Mouse (Mus musculus): Measurements from ENCODE around the gene Utp18. TPM values are rescaled to one million over a fixed set of nuclear protein-coding genes. Genes with fewer than 3 reads are reported as not detected.
A peak's percentile ranks its signal among the peaks of the same experiment; 100 is the strongest.

Gene Utp18
- polyA plus RNA-seq, 1 experiment from 2014 or later = 38.1 TPM

- H3K4me1 ChIP-seq = no peaks in the 10 kb centered on the region
- peaks cover 73% of the 10 kb centered on the region for H3K36me3 ChIP-seq
These were observed 23.4 kb downstream of the Utp18 start for GRCm38 (mm10) chr11:93862045-93862623.

GRCm38 (mm10) chr11:93861193-93861592 is 24.4 kb downstream of the Utp18 start:
- Histone ChIP-seq H3K4me1 (no peaks in the 10 kb centered on the region), H3K36me3 (peaks cover 63% of the 10 kb centered on the region), H3K9me3 (replicated peaks) (no peaks in the 10 kb centered on the region), H3K4me3 (no peak overlapping the region), H3K27ac (replicated peaks) (no peak overlapping the region), H3K27me3 (ENCODE audit: low read depth, poor library complexity, severe bottlenecking) (no peaks in the 10 kb centered on the region)
- 93% methylated on average over 2 of the region's 2 CpGs for WGBS
- DNase-seq (ENCODE audit: low spot score) = no peak

More at GRCm38 (mm10) chr11:93862045-93862623, 23.4 kb downstream of the Utp18 start:
- 95% methylated on average over 4 of the region's 4 CpGs for WGBS
- DNase-seq (ENCODE audit: low spot score) = no peak
- Histone ChIP-seq H3K27ac (replicated peaks) (no peak overlapping the region), H3K9me3 (replicated peaks) (no peaks in the 10 kb centered on the region), H3K27me3 (ENCODE audit: low read depth, poor library complexity, severe bottlenecking) (no peaks in the 10 kb centered on the region), H3K4me3 (no peak overlapping the region)

GRCm38 (mm10) chr11:93860540-93861172 is 24.9 kb downstream of the Utp18 start:
- Histone ChIP-seq H3K36me3 (peaks cover 58% of the 10 kb centered on the region), H3K27ac (replicated peaks) (no peak overlapping the region), H3K9me3 (replicated peaks) (no peaks in the 10 kb centered on the region), H3K4me1 (no peaks in the 10 kb centered on the region), H3K27me3 (ENCODE audit: low read depth, poor library complexity, severe bottlenecking) (no peaks in the 10 kb centered on the region), H3K4me3 (no peak overlapping the region)
- no peak for DNase-seq (ENCODE audit: low spot score)
- 98% methylated on average over 1 of the region's 1 CpGs for WGBS

- Histone ChIP-seq H3K4me3 (no peak overlapping the region), H3K4me1 (no peaks in the 10 kb centered on the region), H3K27ac (replicated peaks) (no peak overlapping the region), H3K9me3 (replicated peaks) (no peaks in the 10 kb centered on the region), H3K27me3 (ENCODE audit: low read depth, poor library complexity, severe bottlenecking) (no peaks in the 10 kb centered on the region), H3K36me3 (peaks cover 24% of the 10 kb centered on the region)
- 10% methylated on average over 6 of the region's 6 CpGs for WGBS
- peak; percentile 76 for DNase-seq (ENCODE audit: low spot score)
These were observed 29.1 kb downstream of the Utp18 start for GRCm38 (mm10) chr11:93856284-93856955.

- whole genome bisulfite sequencing = 88% methylated on average over 3 of the region's 3 CpGs
- H3K9me3 ChIP-seq (replicated peaks) = no peaks in the 10 kb centered on the region
These were observed 33.0 kb downstream of the Utp18 start for GRCm38 (mm10) chr11:93852546-93852945.

GRCm38 (mm10) chr11:93847342-93847741 is 38.2 kb downstream of the Utp18 start:
- Histone ChIP-seq H3K27ac (replicated peaks) (peak overlapping the region; percentile 28; the same call in 1 of the 2 replicates), H3K27me3 (ENCODE audit: low read depth, poor library complexity, severe bottlenecking) (no peaks in the 10 kb centered on the region), H3K9me3 (replicated peaks) (no peaks in the 10 kb centered on the region), H3K4me1 (peaks cover 10% of the 10 kb centered on the region), H3K4me3 (no peak overlapping the region), H3K36me3 (no peaks in the 10 kb centered on the region)
- WGBS = 26% methylated on average over 2 of the region's 2 CpGs
- peak; percentile 18 for DNase-seq (ENCODE audit: low spot score)

More at GRCm38 (mm10) chr11:93852546-93852945, 33.0 kb downstream of the Utp18 start:
- Histone ChIP-seq H3K36me3 (no peaks in the 10 kb centered on the region), H3K27me3 (ENCODE audit: low read depth, poor library complexity, severe bottlenecking) (no peaks in the 10 kb centered on the region), H3K4me1 (peaks cover 3% of the 10 kb centered on the region), H3K4me3 (no peak overlapping the region), H3K27ac (replicated peaks) (no peak overlapping the region)
- DNase-seq (ENCODE audit: low spot score) = no peak

- 84% methylated on average over 2 of the region's 2 CpGs for WGBS
- H3K4me3 ChIP-seq = no peak overlapping the region
- no peaks in the 10 kb centered on the region for H3K4me1 ChIP-seq
- H3K27me3 ChIP-seq (ENCODE audit: low read depth, poor library complexity, severe bottlenecking) = no peaks in the 10 kb centered on the region
- H3K27ac ChIP-seq (replicated peaks) = no peak overlapping the region
- no peaks in the 10 kb centered on the region for H3K36me3 ChIP-seq
- no peaks in the 10 kb centered on the region for H3K9me3 ChIP-seq (replicated peaks)
- DNase-seq (ENCODE audit: low spot score) = no peak
These were observed 49.8 kb downstream of the Utp18 start for GRCm38 (mm10) chr11:93835800-93836199.

- Histone ChIP-seq H3K4me3 (no peak overlapping the region), H3K4me1 (peaks cover 13% of the 10 kb centered on the region), H3K27me3 (ENCODE audit: low read depth, poor library complexity, severe bottlenecking) (no peaks in the 10 kb centered on the region), H3K36me3 (no peaks in the 10 kb centered on the region), H3K27ac (replicated peaks) (no peak overlapping the region), H3K9me3 (replicated peaks) (no peaks in the 10 kb centered on the region)
- WGBS = 92% methylated on average over 8 of the region's 8 CpGs
- DNase-seq (ENCODE audit: low spot score) = no peak
These were observed 55.6 kb downstream of the Utp18 start for GRCm38 (mm10) chr11:93829971-93830370.

- Histone ChIP-seq H3K4me1 (peaks cover 13% of the 10 kb centered on the region), H3K27ac (replicated peaks) (no peak overlapping the region), H3K36me3 (no peaks in the 10 kb centered on the region), H3K4me3 (no peak overlapping the region), H3K27me3 (ENCODE audit: low read depth, poor library complexity, severe bottlenecking) (no peaks in the 10 kb centered on the region), H3K9me3 (replicated peaks) (no peaks in the 10 kb centered on the region)
- DNase-seq (ENCODE audit: low spot score) = no peak
- 88% methylated on average over 6 of the region's 6 CpGs for WGBS
These were observed 56.3 kb downstream of the Utp18 start for GRCm38 (mm10) chr11:93829327-93829679.

- H3K4me3 ChIP-seq = no peak overlapping the region
- no peaks in the 10 kb centered on the region for H3K27me3 ChIP-seq (ENCODE audit: low read depth, poor library complexity, severe bottlenecking)
- no peaks in the 10 kb centered on the region for H3K36me3 ChIP-seq
- no peak for DNase-seq (ENCODE audit: low spot score)
- WGBS = 79% methylated on average over 14 of the region's 14 CpGs
- peaks cover 13% of the 10 kb centered on the region for H3K4me1 ChIP-seq
- H3K9me3 ChIP-seq (replicated peaks) = no peaks in the 10 kb centered on the region
- no peak overlapping the region for H3K27ac ChIP-seq (replicated peaks)
These were observed 56.8 kb downstream of the Utp18 start for GRCm38 (mm10) chr11:93828619-93829326.

GRCm38 (mm10) chr11:93822261-93822660 is 63.3 kb downstream of the Utp18 start:
- Histone ChIP-seq H3K9me3 (replicated peaks) (no peaks in the 10 kb centered on the region), H3K4me1 (no peaks in the 10 kb centered on the region), H3K27ac (replicated peaks) (no peak overlapping the region), H3K27me3 (ENCODE audit: low read depth, poor library complexity, severe bottlenecking) (no peaks in the 10 kb centered on the region), H3K36me3 (no peaks in the 10 kb centered on the region), H3K4me3 (no peak overlapping the region)
- DNase-seq (ENCODE audit: low spot score) = no peak
- WGBS = 82% methylated on average over 2 of the region's 2 CpGs

GRCm38 (mm10) chr11:93821533-93821932 is 64.0 kb downstream of the Utp18 start:
- no peaks in the 10 kb centered on the region for H3K27me3 ChIP-seq (ENCODE audit: low read depth, poor library complexity, severe bottlenecking)

More at GRCm38 (mm10) chr11:93821533-93821932, 64.0 kb downstream of the Utp18 start:
- H3K9me3 ChIP-seq (replicated peaks) = no peaks in the 10 kb centered on the region
- no peaks in the 10 kb centered on the region for H3K4me1 ChIP-seq
- WGBS = 66% methylated on average over 2 of the region's 2 CpGs
- no peak overlapping the region for H3K4me3 ChIP-seq
- H3K27ac ChIP-seq (replicated peaks) = no peak overlapping the region
- no peaks in the 10 kb centered on the region for H3K36me3 ChIP-seq
- DNase-seq (ENCODE audit: low spot score) = no peak
